Mouse (Mus musculus): ENCODE results near the gene Slc16a5. TPM values are rescaled to one million over a fixed set of nuclear protein-coding genes. Genes with fewer than 3 reads are reported as not detected.
"Not testable (repeated sequence)": the region's sequence is repeated elsewhere in the genome, so short reads cannot be mapped to it uniquely, and the experiment has no call there.

The Slc16a5 gene
- total RNA-seq, 2 experiments from 2014 or later = not detected

- ATAC-seq (replicated peaks; ENCODE audit: poor library complexity) = peak; percentile 23; the same call in 1 of the 2 replicates
These were observed 15.1 kb downstream of the Slc16a5 start for GRCm38 (mm10) chr11:115477388-115477787.

- no peak for ATAC-seq (replicated peaks; ENCODE audit: poor library complexity)
These were observed 16.1 kb downstream of the Slc16a5 start for GRCm38 (mm10) chr11:115478296-115478938.

DNA sequence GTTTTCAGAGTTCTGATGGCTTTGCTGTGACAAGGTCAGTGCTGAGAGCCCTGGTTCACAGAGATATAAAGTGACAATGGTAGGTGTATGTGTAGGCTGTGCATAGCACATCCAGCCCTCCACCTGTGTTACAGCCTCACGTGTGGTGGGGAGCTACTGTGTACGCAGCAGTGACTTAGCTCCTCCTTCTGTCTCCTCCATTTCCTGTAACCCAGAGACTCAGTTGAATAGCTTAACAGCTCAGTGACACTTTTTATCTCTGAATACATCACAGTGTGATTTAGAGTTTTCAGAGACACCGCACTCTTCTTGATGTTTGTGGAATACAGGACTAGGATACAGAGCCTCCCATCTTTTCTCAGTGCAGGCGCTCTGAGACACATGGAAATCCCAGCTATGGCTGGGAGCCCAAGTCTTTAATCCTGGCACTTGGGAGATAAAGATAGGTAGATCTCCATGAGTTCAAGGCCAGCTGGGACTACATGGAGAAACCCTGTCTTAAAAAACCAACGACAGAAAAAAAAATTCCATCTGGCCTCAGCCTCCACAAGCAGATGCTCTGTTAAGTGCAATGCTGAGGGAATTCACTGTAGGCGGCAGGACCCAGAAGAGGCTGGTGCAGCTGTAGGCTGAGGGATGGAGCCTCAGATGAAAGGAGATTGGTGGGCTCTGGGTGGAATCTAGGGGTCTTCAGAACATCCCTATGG lies 19.4 kb downstream of the Slc16a5 start:
- ATAC-seq (replicated peaks; ENCODE audit: poor library complexity) = no peak

- no peak for ATAC-seq (replicated peaks; ENCODE audit: poor library complexity)
These were observed 21.0 kb downstream of the Slc16a5 start for GRCm38 (mm10) chr11:115483278-115483677.

DNA sequence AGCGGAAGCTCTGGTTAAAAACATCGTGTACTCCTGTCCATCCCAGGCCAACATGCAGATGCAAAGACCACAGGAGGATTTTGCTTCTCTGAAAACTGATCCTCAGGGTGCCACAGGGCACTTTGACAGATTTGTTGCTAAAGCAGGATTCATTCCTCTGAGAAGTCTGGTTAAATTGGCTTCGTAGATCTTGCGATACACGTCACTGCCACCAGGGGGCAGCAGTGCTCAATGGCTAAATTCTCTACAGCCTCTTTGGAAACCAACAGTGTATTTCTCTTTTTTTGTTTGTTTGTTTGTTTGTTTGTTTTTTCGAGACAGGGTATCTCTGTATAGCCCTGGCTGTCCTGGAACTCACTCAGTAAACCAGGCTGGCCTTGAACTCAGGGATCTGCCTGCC lies 21.5 kb downstream of the Slc16a5 start:
- ATAC-seq (replicated peaks; ENCODE audit: poor library complexity) = peak; percentile 89

DNA sequence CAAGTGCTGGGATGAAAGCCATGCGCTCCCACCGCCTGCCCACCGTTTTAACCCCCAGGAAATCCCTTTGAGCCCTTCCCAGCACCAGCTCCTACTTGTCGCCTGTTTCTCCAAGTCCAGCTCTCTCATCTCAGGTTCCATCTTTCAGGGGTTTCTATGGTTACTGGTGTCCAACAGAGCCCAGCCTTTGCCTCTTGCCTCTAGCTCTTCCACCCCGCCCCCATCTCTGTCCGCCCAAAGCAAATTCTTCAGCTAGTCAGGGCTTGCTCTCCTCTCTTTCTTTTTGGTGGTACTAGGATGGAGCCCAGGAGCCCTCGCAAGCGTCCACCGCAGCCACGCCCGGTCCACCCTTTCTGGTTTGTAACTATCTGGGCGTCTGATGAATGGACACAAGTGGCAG lies 22.9 kb downstream of the Slc16a5 start:
- no peak for ATAC-seq (replicated peaks; ENCODE audit: poor library complexity)

- ATAC-seq (replicated peaks; ENCODE audit: poor library complexity) = no peak
These were observed 26.4 kb downstream of the Slc16a5 start for GRCm38 (mm10) chr11:115488551-115489104.

DNA sequence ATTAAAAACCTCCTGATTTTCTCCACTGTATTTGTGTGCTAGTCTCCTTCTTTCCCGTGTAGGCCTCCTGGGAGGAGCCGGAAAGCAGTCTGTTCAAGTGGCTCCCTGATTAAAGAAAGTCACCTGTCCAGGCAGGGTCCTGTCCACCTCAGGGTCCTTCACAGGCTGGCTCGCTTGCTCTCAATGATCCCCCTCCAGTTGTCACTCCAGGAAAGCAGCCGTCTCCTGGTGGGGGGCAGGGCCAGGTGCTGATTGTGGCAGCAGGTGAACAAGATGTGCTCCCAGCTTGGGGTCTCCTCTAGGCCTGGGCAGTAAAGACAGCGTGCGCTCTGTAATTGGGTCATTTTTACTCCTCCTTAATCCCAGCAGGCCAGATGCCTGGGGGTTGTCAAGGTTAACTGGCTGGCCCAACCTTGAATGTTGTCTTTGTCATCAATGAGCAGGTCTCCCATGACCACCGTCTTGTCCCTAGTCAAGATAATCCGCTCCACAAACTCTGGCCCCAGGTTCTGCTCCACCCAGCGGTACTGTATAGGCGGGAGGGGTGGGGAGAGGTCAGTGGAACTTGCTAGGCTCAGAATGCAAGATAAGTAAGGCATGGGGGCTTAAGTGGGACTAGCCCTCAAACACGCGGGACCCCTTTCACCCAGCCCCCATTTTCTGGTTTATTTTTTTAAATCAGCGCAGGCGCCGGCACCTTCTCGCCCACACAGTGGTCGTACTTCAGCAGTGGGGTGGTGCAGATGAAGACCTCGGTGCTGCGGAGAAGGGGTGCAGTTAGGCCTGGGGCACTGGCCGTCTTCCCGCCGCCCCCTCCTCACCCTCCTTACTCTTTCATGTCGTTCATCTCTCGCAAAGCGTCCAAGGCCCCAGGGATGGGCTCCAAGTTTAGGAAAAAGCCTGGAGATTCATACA lies 28.4 kb downstream of the Slc16a5 start:
- ATAC-seq (replicated peaks; ENCODE audit: poor library complexity) = 0 out of 2 replicates have a peak, but pooled peaks have one; percentile 3

- peak; percentile 94 for ATAC-seq (replicated peaks; ENCODE audit: poor library complexity)
These were observed 29.2 kb downstream of the Slc16a5 start, which contains the start of gene Nt5c for GRCm38 (mm10) chr11:115491356-115492083. Gene Nt5c, minus strand, starts transcription at chr11:115491862.

- ATAC-seq (replicated peaks; ENCODE audit: poor library complexity) = peak; percentile 28; the same call in 1 of the 2 replicates
These were observed 30.1 kb downstream of the Slc16a5 start for GRCm38 (mm10) chr11:115492387-115492786.

- not testable (repeated sequence) for ATAC-seq (replicated peaks; ENCODE audit: poor library complexity)
These were observed 34.3 kb downstream of the Slc16a5 start for GRCm38 (mm10) chr11:115496559-115496958.

GRCm38 (mm10) chr11:115502636-115503035 lies 40.4 kb downstream of the Slc16a5 start:
- no peak for ATAC-seq (replicated peaks; ENCODE audit: poor library complexity)

GRCm38 (mm10) chr11:115506586-115506985 lies 44.3 kb downstream of the Slc16a5 start:
- ATAC-seq (replicated peaks; ENCODE audit: poor library complexity) = peak; percentile 72

GRCm38 (mm10) chr11:115508061-115508460 lies 45.8 kb downstream of the Slc16a5 start:
- ATAC-seq (replicated peaks; ENCODE audit: poor library complexity) = peak; percentile 35

GRCm38 (mm10) chr11:115509773-115510506 lies 47.7 kb downstream of the Slc16a5 start:
- ATAC-seq (replicated peaks; ENCODE audit: poor library complexity) = no peak

- ATAC-seq (replicated peaks; ENCODE audit: poor library complexity) = no peak
These were observed 48.2 kb downstream of the Slc16a5 start for GRCm38 (mm10) chr11:115510507-115510888.

GRCm38 (mm10) chr11:115511121-115511520 lies 48.8 kb downstream of the Slc16a5 start:
- peak; percentile 36 for ATAC-seq (replicated peaks; ENCODE audit: poor library complexity)

DNA sequence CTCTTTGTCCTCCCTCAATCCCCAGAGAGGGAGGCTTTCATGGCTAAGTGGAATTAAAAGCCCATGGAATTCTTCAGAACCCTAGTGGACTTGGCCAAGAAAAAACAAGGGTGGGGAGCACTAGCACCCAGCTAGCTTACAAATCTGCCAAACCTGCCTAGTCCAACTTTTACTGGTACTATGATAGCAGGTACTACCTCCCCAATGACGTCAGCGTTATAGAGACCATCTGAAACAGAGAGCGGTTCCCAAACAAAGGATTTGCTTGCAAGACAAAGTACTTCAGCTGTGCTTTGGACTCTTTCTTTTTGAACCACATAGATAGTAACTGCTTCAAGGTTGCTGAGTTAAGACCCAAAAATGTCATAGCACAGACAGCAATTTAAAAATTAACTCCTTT lies 49.7 kb downstream of the Slc16a5 start:
- no peak for ATAC-seq (replicated peaks; ENCODE audit: poor library complexity)

GRCm38 (mm10) chr11:115512407-115513183 lies 50.3 kb downstream of the Slc16a5 start:
- ATAC-seq (replicated peaks; ENCODE audit: poor library complexity) = peak; percentile 15

Measured in megakaryocyte progenitor cell, adult 5-6 weeks (primary cell).